Mouse (Mus musculus) brain, embryonic 14.5 days (tissue): ENCODE measurements around the gene Gm42417.

Source experiments
- CTCF ChIP-seq: fragments of 200-500 bp; IDR thresholded peaks from 2 replicates; pipeline ENCODE4 v1.5.1; 2012; ENCODE audit warnings: inconsistent platforms, mild to moderate bottlenecking, moderate library complexity, borderline replicate concordance; ENCODE audit not compliant: insufficient read depth, insufficient read length; ENCODE audit errors: extremely low read depth
- POLR2A ChIP-seq: fragments of 200-500 bp; IDR thresholded peaks from 2 replicates; pipeline ENCODE4 v1.6.1; 2012; ENCODE audit warnings: mild to moderate bottlenecking, inconsistent platforms, borderline replicate concordance; ENCODE audit not compliant: poor library complexity, insufficient read depth, insufficient read length, severe bottlenecking; ENCODE audit errors: extremely low read depth

DNA sequence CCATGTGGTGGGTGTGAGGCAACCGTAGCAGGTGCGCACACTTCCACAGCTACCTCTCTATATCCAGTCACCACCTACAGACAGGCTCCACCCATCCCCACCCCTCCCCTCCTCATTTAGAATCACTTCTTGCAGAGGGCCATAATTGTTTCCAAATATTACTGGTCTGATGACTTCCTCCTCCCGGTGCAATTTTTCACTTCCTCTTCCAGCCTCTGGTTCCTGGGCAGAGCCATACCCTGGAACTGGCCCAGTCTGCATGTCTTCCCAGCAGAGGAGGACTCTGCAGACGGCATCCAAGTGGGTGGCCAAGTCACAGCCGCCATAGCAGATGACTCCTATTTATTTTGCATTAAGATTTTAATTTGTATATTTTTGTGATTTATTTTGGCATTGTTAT lies 31.0 kb downstream of the Gm42417 start:
- TF ChIP-seq CTCF, result no peak
- no peak for TF ChIP-seq POLR2A
